Mouse (Mus musculus) ES-E14 (cell line): ENCODE results near the gene Sgsm3.

ENCODE experiments used
- CHD2 ChIP-seq: IDR thresholded peaks from 2 replicates; pipeline ENCODE4 v1.6.1; 2014; ENCODE audit warnings: mild to moderate bottlenecking, low read depth, low read length, inconsistent platforms
- HCFC1 ChIP-seq: IDR thresholded peaks from 2 replicates; pipeline ENCODE4 v1.6.1; 2012; ENCODE audit warnings: low read length, inconsistent platforms, borderline replicate concordance; ENCODE audit not compliant: insufficient read depth
- ZC3H11A ChIP-seq: IDR thresholded peaks from 2 replicates; pipeline ENCODE4 v1.6.1; 2012; ENCODE audit warnings: low read depth, mild to moderate bottlenecking, inconsistent platforms, low read length, borderline replicate concordance
- ZNF384 ChIP-seq: IDR thresholded peaks from 2 replicates; pipeline ENCODE4 v1.6.1; 2012; ENCODE audit warnings: low read depth, low read length, inconsistent platforms

GRCm38 (mm10) chr15:81012359-81012758 is 34.8 kb downstream of the Sgsm3 start:
- TF ChIP-seq ZC3H11A (no peak), ZNF384 (no peak), CHD2 (no peak), HCFC1 (no peak)
